Mouse (Mus musculus): ENCODE results near the gene Fkbp1b. TPM values are rescaled to one million over a fixed set of nuclear protein-coding genes. Genes with fewer than 3 reads are reported as not detected.
"Not testable (repeated sequence)": the region's sequence is repeated elsewhere in the genome, so short reads cannot be mapped to it uniquely, and the experiment has no call there.

The Fkbp1b gene
- polyA plus RNA-seq, 1 experiment from 2014 or later: 8.6 TPM

DNA sequence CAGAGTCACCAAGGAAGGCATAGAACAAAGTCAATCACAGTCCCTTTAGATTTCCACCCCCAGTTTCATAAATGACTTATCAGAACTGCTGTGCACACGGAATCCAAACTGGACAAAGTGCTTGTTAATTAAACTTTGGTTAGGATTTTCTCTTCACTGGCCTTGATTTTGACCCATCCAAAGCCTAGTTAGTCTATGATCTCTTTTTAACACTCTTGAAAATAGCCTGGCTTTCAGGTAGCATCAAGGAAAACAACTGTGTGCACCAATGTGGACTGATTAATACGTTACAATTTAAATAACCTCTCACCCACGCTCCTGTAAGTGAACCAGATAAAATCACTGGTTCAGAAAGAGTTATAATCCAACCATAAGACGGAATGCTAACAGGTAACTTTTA, 30.4 kb downstream of the Fkbp1b start:
- no peak overlapping the region for H3K9ac ChIP-seq (ENCODE audit: low read length)
- H3K9me3 ChIP-seq (ENCODE audit: control insufficient read depth, low read length): no peaks in the 10 kb centered on the region
- H3K27ac ChIP-seq (replicated peaks; ENCODE audit: low read depth, low read length): no peak overlapping the region
- no peak for DNase-seq (ENCODE audit: low spot score)
- ATAC-seq (ENCODE audit: insufficient number of reproducible peaks, low FRiP score, low TSS enrichment, low read depth): no peak
- H3K36me3 ChIP-seq (ENCODE audit: control insufficient read depth, insufficient read depth, low read length): no peaks in the 10 kb centered on the region
- H3K4me3 ChIP-seq (ENCODE audit: low read depth, low read length): no peak overlapping the region
- 80% methylated on average over 4 of the region's 4 CpGs for WGBS
- H3K4me1 ChIP-seq (ENCODE audit: control insufficient read depth, insufficient read depth, low read length): no peaks in the 10 kb centered on the region
- H3K4me2 ChIP-seq (ENCODE audit: low read depth, severe bottlenecking): no peak overlapping the region
- no peaks in the 10 kb centered on the region for H3K27me3 ChIP-seq (ENCODE audit: control insufficient read depth, insufficient read depth, low read length)

DNA sequence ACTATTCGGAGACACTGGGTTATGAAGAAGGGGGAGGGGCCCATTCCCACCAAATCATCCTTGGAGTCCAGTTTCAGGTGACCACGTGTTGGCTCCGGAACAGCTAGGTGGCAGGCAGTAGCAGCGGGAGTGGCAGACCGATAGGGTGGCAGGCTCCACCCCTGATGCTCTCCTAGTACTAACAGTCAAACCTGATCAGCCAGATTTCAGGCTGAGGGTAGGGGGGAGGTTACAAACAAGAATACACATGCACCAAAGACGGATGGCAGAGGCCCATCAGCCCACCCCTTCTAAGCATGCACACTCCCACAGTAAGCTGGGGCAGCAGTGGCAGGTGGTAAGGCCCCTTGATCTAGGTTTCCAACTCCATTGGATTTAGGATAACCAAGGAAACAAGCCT, 43.9 kb downstream of the Fkbp1b start:
- H3K27ac ChIP-seq (replicated peaks; ENCODE audit: low read depth, low read length); H3K4me2 ChIP-seq (ENCODE audit: low read depth, severe bottlenecking); H3K36me3 ChIP-seq (ENCODE audit: control insufficient read depth, insufficient read depth, low read length); H3K9ac ChIP-seq (ENCODE audit: low read length); H3K27me3 ChIP-seq (ENCODE audit: control insufficient read depth, insufficient read depth, low read length); H3K4me1 ChIP-seq (ENCODE audit: control insufficient read depth, insufficient read depth, low read length); DNase-seq (ENCODE audit: low spot score); ATAC-seq (ENCODE audit: insufficient number of reproducible peaks, low FRiP score, low TSS enrichment, low read depth); H3K9me3 ChIP-seq (ENCODE audit: control insufficient read depth, low read length); H3K4me3 ChIP-seq (ENCODE audit: low read depth, low read length): not testable (repeated sequence)
- WGBS: 65% methylated on average over 6 of the region's 6 CpGs

DNA sequence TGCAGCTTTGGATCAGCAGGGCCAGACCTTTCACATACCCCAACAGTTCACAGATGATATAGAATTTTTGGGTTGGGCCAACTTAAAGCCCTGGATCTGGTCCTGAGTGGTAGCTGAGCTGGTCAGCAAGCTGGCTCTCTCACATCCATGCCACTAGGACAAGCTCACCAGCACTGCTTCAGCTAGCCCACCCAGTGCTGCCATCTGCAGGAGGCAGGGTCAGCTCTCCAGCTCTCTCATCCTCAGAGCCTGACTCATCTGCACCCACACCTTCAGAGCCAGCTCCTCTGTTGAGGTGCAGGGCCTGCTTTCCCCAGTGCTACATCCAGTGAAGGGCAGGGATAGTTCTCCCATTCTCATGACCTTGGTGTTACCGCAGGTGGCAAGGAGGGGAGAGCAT, 47.7 kb downstream of the Fkbp1b start:
- no peaks in the 10 kb centered on the region for H3K36me3 ChIP-seq (ENCODE audit: control insufficient read depth, insufficient read depth, low read length)
- no peak overlapping the region for H3K9ac ChIP-seq (ENCODE audit: low read length)
- H3K27ac ChIP-seq (replicated peaks; ENCODE audit: low read depth, low read length): no peak overlapping the region
- DNase-seq (ENCODE audit: low spot score) (peak; percentile 30), ATAC-seq (ENCODE audit: insufficient number of reproducible peaks, low FRiP score, low TSS enrichment, low read depth) (no peak)
- no peak overlapping the region for H3K4me2 ChIP-seq (ENCODE audit: low read depth, severe bottlenecking)
- 71% methylated on average over 1 of the region's 1 CpGs for WGBS
- no peaks in the 10 kb centered on the region for H3K9me3 ChIP-seq (ENCODE audit: control insufficient read depth, low read length)
- H3K4me1 ChIP-seq (ENCODE audit: control insufficient read depth, insufficient read depth, low read length): no peaks in the 10 kb centered on the region
- no peak overlapping the region for H3K4me3 ChIP-seq (ENCODE audit: low read depth, low read length)
- no peaks in the 10 kb centered on the region for H3K27me3 ChIP-seq (ENCODE audit: control insufficient read depth, insufficient read depth, low read length)

DNA sequence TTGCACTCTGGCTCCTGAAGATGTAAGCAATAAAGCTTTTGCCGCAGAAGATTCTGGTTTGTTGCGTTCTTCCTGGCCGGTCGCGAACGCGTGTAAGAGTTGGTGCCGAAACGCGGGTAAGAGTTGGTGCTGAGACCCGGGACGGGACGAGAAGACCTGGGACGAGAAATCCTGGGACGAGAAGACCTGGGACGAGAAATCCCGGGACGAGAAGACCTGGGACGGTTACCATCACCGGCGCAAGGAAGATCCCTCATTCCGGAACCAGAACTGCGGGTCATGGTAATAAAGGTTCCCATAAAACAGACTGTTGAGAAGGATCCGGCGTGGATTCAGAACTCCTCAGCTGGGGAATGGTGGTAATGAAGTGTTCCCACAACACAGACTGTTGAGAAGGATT, 53.3 kb downstream of the Fkbp1b start:
- H3K27ac ChIP-seq (replicated peaks; ENCODE audit: low read depth, low read length); ATAC-seq (ENCODE audit: insufficient number of reproducible peaks, low FRiP score, low TSS enrichment, low read depth): not testable (repeated sequence)

DNA sequence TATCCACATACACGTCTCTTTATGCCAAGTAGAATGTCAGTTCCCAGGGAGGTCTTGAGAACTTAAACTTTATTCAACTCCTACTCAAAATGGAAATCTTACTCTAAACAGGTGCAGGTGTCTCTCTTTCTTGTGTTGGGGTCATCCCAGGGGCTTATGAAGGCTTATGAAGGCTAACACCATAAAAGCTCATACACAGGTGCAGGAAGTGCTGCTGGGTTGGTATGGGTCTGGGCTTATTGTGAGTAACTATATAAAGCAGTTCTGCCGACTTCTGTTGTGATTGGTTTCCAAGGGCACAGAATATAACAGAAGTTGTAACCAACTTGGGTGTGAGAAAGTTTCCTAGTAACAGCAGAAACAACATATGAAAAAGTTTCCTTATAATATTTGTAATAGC, 56.9 kb downstream of the Fkbp1b start:
- H3K4me1 ChIP-seq (ENCODE audit: control insufficient read depth, insufficient read depth, low read length): no peaks in the 10 kb centered on the region
- WGBS: 84% methylated on average over 2 of the region's 2 CpGs
- ATAC-seq (ENCODE audit: insufficient number of reproducible peaks, low FRiP score, low TSS enrichment, low read depth) (no peak), DNase-seq (ENCODE audit: low spot score) (no peak)
- no peak overlapping the region for H3K27ac ChIP-seq (replicated peaks; ENCODE audit: low read depth, low read length)
- H3K4me2 ChIP-seq (ENCODE audit: low read depth, severe bottlenecking): no peak overlapping the region
- H3K9ac ChIP-seq (ENCODE audit: low read length): no peak overlapping the region
- H3K27me3 ChIP-seq (ENCODE audit: control insufficient read depth, insufficient read depth, low read length): no peaks in the 10 kb centered on the region
- H3K36me3 ChIP-seq (ENCODE audit: control insufficient read depth, insufficient read depth, low read length): no peaks in the 10 kb centered on the region
- no peaks in the 10 kb centered on the region for H3K9me3 ChIP-seq (ENCODE audit: control insufficient read depth, low read length)
- no peak overlapping the region for H3K4me3 ChIP-seq (ENCODE audit: low read depth, low read length)

More for the DNA sequence above, 53.3 kb downstream of the Fkbp1b start:
- DNase-seq (ENCODE audit: low spot score); H3K27me3 ChIP-seq (ENCODE audit: control insufficient read depth, insufficient read depth, low read length); H3K4me3 ChIP-seq (ENCODE audit: low read depth, low read length); H3K9me3 ChIP-seq (ENCODE audit: control insufficient read depth, low read length); H3K36me3 ChIP-seq (ENCODE audit: control insufficient read depth, insufficient read depth, low read length); H3K4me1 ChIP-seq (ENCODE audit: control insufficient read depth, insufficient read depth, low read length); H3K4me2 ChIP-seq (ENCODE audit: low read depth, severe bottlenecking); H3K9ac ChIP-seq (ENCODE audit: low read length): not testable (repeated sequence)
- WGBS: 94% methylated on average over 25 of the region's 25 CpGs

DNA sequence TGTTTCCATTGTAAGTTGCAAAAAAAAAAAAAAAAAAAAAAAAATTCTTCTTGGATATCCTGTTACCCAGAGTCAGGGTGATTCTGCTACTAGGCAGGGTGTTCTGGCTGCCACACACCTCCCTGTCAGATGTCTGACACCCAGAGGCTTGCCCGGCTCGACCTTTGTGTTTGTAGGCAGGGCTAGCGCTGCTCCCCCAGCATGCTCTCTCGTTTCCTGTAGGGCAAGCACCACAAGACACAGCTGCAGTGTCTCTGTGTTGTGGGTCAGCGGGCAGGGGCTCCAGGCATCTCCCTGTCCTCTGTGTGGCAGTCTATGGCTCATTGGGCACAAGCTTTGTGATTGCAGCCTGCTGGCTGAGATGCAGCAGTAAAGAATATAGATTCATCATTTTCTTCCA, 57.8 kb downstream of the Fkbp1b start:
- Histone ChIP-seq H3K9me3 (ENCODE audit: control insufficient read depth, low read length) (no peaks in the 10 kb centered on the region), H3K4me3 (ENCODE audit: low read depth, low read length) (no peak overlapping the region), H3K9ac (ENCODE audit: low read length) (no peak overlapping the region), H3K4me2 (ENCODE audit: low read depth, severe bottlenecking) (no peak overlapping the region), H3K36me3 (ENCODE audit: control insufficient read depth, insufficient read depth, low read length) (no peaks in the 10 kb centered on the region), H3K27me3 (ENCODE audit: control insufficient read depth, insufficient read depth, low read length) (no peaks in the 10 kb centered on the region), H3K27ac (replicated peaks; ENCODE audit: low read depth, low read length) (no peak overlapping the region), H3K4me1 (ENCODE audit: control insufficient read depth, insufficient read depth, low read length) (no peaks in the 10 kb centered on the region)
- ATAC-seq (ENCODE audit: insufficient number of reproducible peaks, low FRiP score, low TSS enrichment, low read depth) (no peak), DNase-seq (ENCODE audit: low spot score) (no peak)
- WGBS: 57% methylated on average over 5 of the region's 5 CpGs

Other genes starting within 250 kb of the Fkbp1b start
- 26.2 and 28.4 TPM in 2 replicates for gene Itsn2, start 249.0 kb downstream of the Fkbp1b start, polyA plus RNA-seq (2014; fragmentation: Nextera tagmentation; extraction: Ambion mirVana)
- not detected in 2 replicates for gene Gm3625, start 248.7 kb downstream of the Fkbp1b start, polyA plus RNA-seq (2014; fragmentation: Nextera tagmentation; extraction: Ambion mirVana)
- gene Fam228a, start 103.2 kb downstream of the Fkbp1b start, polyA plus RNA-seq (2014; fragmentation: Nextera tagmentation; extraction: Ambion mirVana): 0.28 and 0.30 TPM in 2 replicates
- gene Pfn4, start 72.6 kb downstream of the Fkbp1b start, polyA plus RNA-seq (2014; fragmentation: Nextera tagmentation; extraction: Ambion mirVana): 2.4 TPM in 2 replicates
- gene Fam228b, start 72.3 kb downstream of the Fkbp1b start, polyA plus RNA-seq (2014; fragmentation: Nextera tagmentation; extraction: Ambion mirVana): 3.7 and 4.3 TPM in 2 replicates
- 318 and 326 TPM in 2 replicates for gene Sf3b6, start 24.0 kb downstream of the Fkbp1b start, polyA plus RNA-seq (2014; fragmentation: Nextera tagmentation; extraction: Ambion mirVana)
- gene Wdcp, start 1.7 kb upstream of the Fkbp1b start, polyA plus RNA-seq (2014; fragmentation: Nextera tagmentation; extraction: Ambion mirVana): 20.0 and 22.6 TPM in 2 replicates
- gene Mfsd2b, start 32.8 kb upstream of the Fkbp1b start, polyA plus RNA-seq (2014; fragmentation: Nextera tagmentation; extraction: Ambion mirVana): 3.5 and 4.5 TPM in 2 replicates
- gene Ubxn2a, start 66.1 kb upstream of the Fkbp1b start, polyA plus RNA-seq (2014; fragmentation: Nextera tagmentation; extraction: Ambion mirVana): 23.1 and 26.8 TPM in 2 replicates
- gene Atad2b, start 75.8 kb upstream of the Fkbp1b start, polyA plus RNA-seq (2014; fragmentation: Nextera tagmentation; extraction: Ambion mirVana): 19.6 and 22.4 TPM in 2 replicates